ENCODE assay signal across 18 mouse cellular contexts in genomic region chr5:142458791-142459557, GRCm38 (mm10). TPM values are rescaled to one million over a fixed set of nuclear protein-coding genes. Genes with fewer than 3 reads are reported as not detected.
DNase-seq lines count a peak whose midpoint lies in the region; ATAC-seq and TF ChIP-seq lines count a peak whose summit lies in the region.
"Had no signal": no experiment of that assay in that cellular context is flagged by ENCODE, and none has a peak within 500 bp of the region (broad histone marks: within the 10 kb centered on the region; RNA-seq: fewer than 3 reads in every experiment).

No protein-coding gene starts in this region.

- peaks cover 64% of the 10 kb centered on the region for H3K36me3 ChIP-seq in embryonic facial prominence, embryonic 13.5 days
- H3K36me3 ChIP-seq in embryonic facial prominence, embryonic 10.5 days (replicated peaks) = peaks cover 77% of the 10 kb centered on the region
- H3K36me3 ChIP-seq in liver, embryonic 15.5 days (replicated peaks) = peaks cover 47% of the 10 kb centered on the region

- H3K9me3 ChIP-seq in embryonic facial prominence, embryonic 13.5 days = no peaks in the 10 kb centered on the region
- H3K9me3 ChIP-seq in embryonic facial prominence, embryonic 10.5 days = no peaks in the 10 kb centered on the region
- no peaks in the 10 kb centered on the region for H3K9me3 ChIP-seq in liver, embryonic 15.5 days (replicated peaks)
- H3K9me3 ChIP-seq: heart, embryonic 15.5 days; limb, embryonic 13.5 days; lung, embryonic 15.5 days; midbrain, embryonic 10.5 days; neural tube, embryonic 15.5 days had no signal

- peaks cover 15% of the 10 kb centered on the region; the same call in 1 of the 2 replicates for H3K4me1 ChIP-seq in embryonic facial prominence, embryonic 13.5 days
- H3K4me1 ChIP-seq in embryonic facial prominence, embryonic 10.5 days = peaks cover 10% of the 10 kb centered on the region; the same call in 1 of the 2 replicates
- peaks cover 47% of the 10 kb centered on the region for H3K4me1 ChIP-seq in bone marrow macrophage, adult 2 months (ENCODE audit: control insufficient read depth, insufficient read depth, low read length)
- peaks cover 40% of the 10 kb centered on the region for H3K4me1 ChIP-seq in liver, embryonic 15.5 days (replicated peaks)

- no peak for TF ChIP-seq POLR2A in bone marrow macrophage, adult 2 months (IDR thresholded peaks at IDR 0.05; ENCODE audit: borderline replicate concordance, low read depth, low read length)

- H3K27ac ChIP-seq in embryonic facial prominence, embryonic 13.5 days = peak overlapping the region; percentile 28; the same call in 1 of the 2 replicates
- no peak overlapping the region for H3K27ac ChIP-seq in embryonic facial prominence, embryonic 10.5 days (replicated peaks)
- H3K27ac ChIP-seq in layer of hippocampus, adult 2 months = peak overlapping the region; percentile 84
- H3K27ac ChIP-seq in bone marrow macrophage, adult 2 months (ENCODE audit: insufficient read depth, low read depth, low read length) = peak overlapping the region; percentile 93
- peak overlapping the region; percentile 45 for H3K27ac ChIP-seq in liver, embryonic 15.5 days (replicated peaks)
- H3K27ac ChIP-seq: heart, embryonic 15.5 days; limb, embryonic 13.5 days; lung, embryonic 15.5 days; midbrain, embryonic 10.5 days; neural tube, embryonic 15.5 days had no signal

- WGBS in embryonic facial prominence, embryonic 13.5 days = 81% methylated on average over 17 of the region's 17 CpGs
- WGBS in embryonic facial prominence, embryonic 10.5 days = 85% methylated on average over 17 of the region's 17 CpGs
- 67% methylated on average over 17 of the region's 17 CpGs for WGBS in liver, embryonic 15.5 days (ENCODE audit: insufficient replicate concordance)

- no peak for DNase-seq in embryonic facial prominence, embryonic 10.5 days (ENCODE audit: low spot score)
- DNase-seq in layer of hippocampus, adult 2 months (ENCODE audit: low spot score in 2 of 2) = no peak
- DNase-seq in layer of hippocampus, postnatal 14 days (ENCODE audit: low spot score in 2 of 2) = no peak
- DNase-seq in cerebellum, adult 8-10 months = no peak
- no peak for DNase-seq in kidney, adult 11 months
- DNase-seq: cerebellum, adult 18-20 months; kidney, postnatal 14 days; right cerebral cortex, postnatal 4 days; thymus, postnatal 36 days had no signal

- ATAC-seq in embryonic facial prominence, embryonic 13.5 days (ENCODE audit: insufficient number of reproducible peaks, insufficient read depth, low FRiP score, low TSS enrichment, low read depth) = no peak
- ATAC-seq in liver, embryonic 15.5 days (ENCODE audit: insufficient read depth) = no peak
- ATAC-seq: forebrain, embryonic 14.5 days had no signal

- H3K4me2 ChIP-seq in embryonic facial prominence, embryonic 13.5 days = no peak overlapping the region
- no peak overlapping the region for H3K4me2 ChIP-seq in liver, embryonic 15.5 days
- H3K4me2 ChIP-seq: heart, embryonic 15.5 days; limb, embryonic 13.5 days; lung, embryonic 15.5 days; neural tube, embryonic 15.5 days had no signal

- no peaks in the 10 kb centered on the region for H3K27me3 ChIP-seq in embryonic facial prominence, embryonic 13.5 days
- H3K27me3 ChIP-seq in embryonic facial prominence, embryonic 10.5 days (replicated peaks; ENCODE audit: low read depth, poor library complexity, severe bottlenecking) = no peaks in the 10 kb centered on the region
- H3K27me3 ChIP-seq in liver, embryonic 15.5 days = no peaks in the 10 kb centered on the region
- H3K27me3 ChIP-seq: heart, embryonic 15.5 days; limb, embryonic 13.5 days; lung, embryonic 15.5 days; neural tube, embryonic 15.5 days had no signal

- no peak overlapping the region for H3K9ac ChIP-seq in embryonic facial prominence, embryonic 13.5 days
- H3K9ac ChIP-seq in liver, embryonic 15.5 days = no peak overlapping the region
- H3K9ac ChIP-seq: heart, embryonic 15.5 days; lung, embryonic 15.5 days; neural tube, embryonic 15.5 days had no signal

- no peak overlapping the region for H3K4me3 ChIP-seq in embryonic facial prominence, embryonic 13.5 days
- H3K4me3 ChIP-seq in embryonic facial prominence, embryonic 10.5 days = no peak overlapping the region
- H3K4me3 ChIP-seq in layer of hippocampus, adult 2 months = no peak overlapping the region
- H3K4me3 ChIP-seq in bone marrow macrophage, adult 2 months (ENCODE audit: insufficient read depth, low read length) = no peak overlapping the region
- H3K4me3 ChIP-seq in liver, embryonic 15.5 days (replicated peaks) = no peak overlapping the region
- H3K4me3 ChIP-seq: heart, embryonic 15.5 days; limb, embryonic 13.5 days; lung, embryonic 15.5 days; midbrain, embryonic 10.5 days; neural tube, embryonic 15.5 days had no signal

- no peak for TF ChIP-seq CTCF in layer of hippocampus, adult 2 months (conservative IDR thresholded peaks at IDR 0.05)
- TF ChIP-seq CTCF in bone marrow macrophage, adult 2 months (IDR thresholded peaks at IDR 0.05; ENCODE audit: low read depth, low read length) = no peak

RNA-seq across cellular contexts. Expression of gene Ap5z1, which starts 4.8 kb away (rescaled TPM):
- polyA plus RNA-seq in embryonic facial prominence, embryonic 13.5 days (2015; fragmentation: Nextera tagmentation; extraction: Ambion mirVana) = 8.9 and 9.7 TPM in 2 replicates
- polyA plus RNA-seq in embryonic facial prominence, embryonic 10.5 days (2016; fragmentation: Nextera tagmentation; extraction: Ambion mirVana) = 14.1 and 14.8 TPM in 2 replicates
- 10 to 100 TPM; 24.4 to 31.3 TPM for total RNA-seq in layer of hippocampus, adult 2 months (2021)
- 10 to 100 TPM; 18.3 to 19.1 TPM for total RNA-seq in layer of hippocampus, postnatal 14 days (2021)
- polyA plus RNA-seq in bone marrow macrophage, adult 2 months (2012; ENCODE audit: insufficient read depth, insufficient read length, missing spikeins) = 28.9 and 29.1 TPM in 2 replicates
- 4.2 and 5.6 TPM in 2 replicates for polyA plus RNA-seq in liver, embryonic 15.5 days (2015; fragmentation: Nextera tagmentation; extraction: Ambion mirVana)

RNA-seq across cellular contexts. Expression of gene Foxk1, which starts 57.7 kb away (rescaled TPM):
- polyA plus RNA-seq in embryonic facial prominence, embryonic 13.5 days (2015; fragmentation: Nextera tagmentation; extraction: Ambion mirVana) = 5.0 and 6.3 TPM in 2 replicates
- polyA plus RNA-seq in embryonic facial prominence, embryonic 10.5 days (2016; fragmentation: Nextera tagmentation; extraction: Ambion mirVana) = 4.8 and 5.1 TPM in 2 replicates
- total RNA-seq in layer of hippocampus, adult 2 months (2021) = 10 to 100 TPM; 53.0 to 60.3 TPM
- total RNA-seq in layer of hippocampus, postnatal 14 days (2021) = 10 to 100 TPM; 37.9 to 39.7 TPM
- 16.2 and 18.2 TPM in 2 replicates for polyA plus RNA-seq in bone marrow macrophage, adult 2 months (2012; ENCODE audit: insufficient read depth, insufficient read length, missing spikeins)
- 2.0 and 2.1 TPM in 2 replicates for polyA plus RNA-seq in liver, embryonic 15.5 days (2015; fragmentation: Nextera tagmentation; extraction: Ambion mirVana)
